In the genomic region with DNA sequence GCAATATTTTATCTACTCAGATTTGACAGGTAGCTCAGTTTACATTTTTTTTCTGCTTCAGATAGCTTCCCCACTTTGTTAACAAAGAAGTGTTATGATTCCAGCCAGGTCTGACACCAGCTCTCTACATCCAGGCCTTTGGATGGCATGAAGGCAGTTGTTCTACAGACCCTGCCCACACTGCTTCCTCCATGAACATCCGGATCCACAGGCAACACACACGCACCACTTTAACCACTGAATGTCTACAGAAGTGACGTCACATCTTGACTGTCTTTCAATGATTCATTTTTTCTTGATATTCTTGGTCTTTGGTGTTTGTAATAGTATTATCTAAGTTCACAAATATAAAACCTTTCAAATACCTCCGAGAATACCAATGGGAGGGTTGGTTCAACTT, we compare ENCODE assay signal across 11 mouse cellular contexts.
"Had no signal": no experiment of that assay in that cellular context is flagged by ENCODE, and none has a peak within 500 bp of the region (broad histone marks: within the 10 kb centered on the region; RNA-seq: fewer than 3 reads in every experiment).

No protein-coding gene starts in this region.

- ATAC-seq: midbrain, embryonic 16.5 days had no signal

- DNase-seq: lung, adult 18-20 months; lung, embryonic 14.5 days; lung, postnatal 10 days; lung, postnatal 4 days; midbrain, embryonic 14.5 days; retina, postnatal 1 day; right cerebral cortex, adult 18-20 months; right cerebral cortex, postnatal 14 days; thymus, adult 2 months; thymus, postnatal 36 days had no signal
